Mouse (Mus musculus) midbrain, postnatal 0 days (tissue): Measurements from ENCODE around the gene Ets2. TPM values are rescaled to one million over a fixed set of nuclear protein-coding genes. Genes with fewer than 3 reads are reported as not detected.

ENCODE experiments used
- ATAC-seq: fragments of 200-750 bp; cut with Nextera tagmentation; 2 replicates; pipeline ENCODE4 v1.8.0; 2017; ENCODE audit warnings: moderate number of reproducible peaks, mild to moderate bottlenecking, moderate TSS enrichment, moderate library complexity; ENCODE audit not compliant: low FRiP score
- DNase-seq: peaks from one replicate; pipeline ENCODE4 v3.0.0-alpha.2; 2015; ENCODE audit warnings: low spot score
- H3K27ac ChIP-seq: fragments of 300-500 bp; sonication (generic); 2 replicates; pipeline ENCODE4 v1.5.1; 2014; ENCODE audit warnings: low read depth, mild to moderate bottlenecking, low read length, mixed read lengths
- H3K27me3 ChIP-seq: fragments of 300-500 bp; sonication (generic); 2 replicates; pipeline ENCODE4 v1.6.1; 2014; ENCODE audit warnings: low read length, control low read depth, mixed read lengths; ENCODE audit not compliant: insufficient read depth
- H3K36me3 ChIP-seq: fragments of 300-500 bp; sonication (generic); 2 replicates; pipeline ENCODE4 v1.6.1; 2014; ENCODE audit warnings: low read length, control low read depth, mixed read lengths; ENCODE audit not compliant: insufficient read depth
- H3K4me1 ChIP-seq: fragments of 300-500 bp; sonication (generic); 2 replicates; pipeline ENCODE4 v1.6.1; 2014; ENCODE audit warnings: mild to moderate bottlenecking, control low read depth, antibody characterized with exemption, low read length, mixed read lengths; ENCODE audit not compliant: insufficient read depth
- H3K4me2 ChIP-seq: fragments of 300-500 bp; sonication (generic); 2 replicates; pipeline ENCODE4 v1.6.1; 2014; ENCODE audit warnings: low read depth, mild to moderate bottlenecking, low read length, mixed read lengths; ENCODE audit not compliant: poor library complexity, severe bottlenecking
- H3K4me3 ChIP-seq: fragments of 300-500 bp; sonication (generic); 2 replicates; pipeline ENCODE4 v1.5.1; 2014; ENCODE audit warnings: low read depth, mild to moderate bottlenecking, low read length, moderate library complexity
- H3K9ac ChIP-seq: fragments of 300-500 bp; sonication (generic); replicated peaks from 2 replicates; pipeline ENCODE4 v1.6.1; 2014; ENCODE audit warnings: mild to moderate bottlenecking, low read length, moderate library complexity, mixed read lengths; ENCODE audit not compliant: poor library complexity, severe bottlenecking
- H3K9me3 ChIP-seq: fragments of 300-500 bp; sonication (generic); 2 replicates; pipeline ENCODE4 v1.6.1; 2016; ENCODE audit warnings: low read length, control low read depth
- CTCF ChIP-seq: IDR thresholded peaks from 2 replicates; pipeline ENCODE4 v1.5.1; 2016; ENCODE audit warnings: antibody characterized with exemption, mild to moderate bottlenecking
- WGBS: fragments of 180-500 bp; shearing (Covaris S2); extraction: QIAGEN DNeasy Blood & Tissue Kit; methylation state at CpG from one replicate; pipeline ENCODE4 v1.1.7; 2014; 5-methylcytosine and 5-hydroxymethylcytosine counted together
- polyA plus RNA-seq: library from polyadenylated mRNA; unstranded; fragments of >200 nt; fragmentation: Nextera tagmentation; extraction: Ambion mirVana; gene quantifications from 2 replicates; pipeline ENCODE4 v1.2.1, GENCODE M21; 2015
- total RNA-seq: library from RNA; depleted of rRNA; stranded (reverse); fragments of >200 nt; gene quantifications from 2 replicates; pipeline ENCODE4 v1.2.3, GENCODE M21; 2014

The Ets2 gene
- total and polyA plus RNA-seq, 2 experiments from 2014 or later: 16.5 to 19.0 TPM

- Histone ChIP-seq H3K9me3 (no peaks in the 10 kb centered on the region), H3K9ac (no peak overlapping the region), H3K4me2 (no peak overlapping the region), H3K27me3 (no peaks in the 10 kb centered on the region), H3K27ac (no peak overlapping the region), H3K36me3 (no peaks in the 10 kb centered on the region), H3K4me1 (no peaks in the 10 kb centered on the region), H3K4me3 (no peak overlapping the region)
- DNase-seq (peak; percentile 18), ATAC-seq (no peak)
- 57% methylated on average over 19 of the region's 19 CpGs for WGBS
- TF ChIP-seq CTCF: no peak
These were observed 33.5 kb upstream of the Ets2 start for GRCm38 (mm10) chr16:95668151-95668993.

GRCm38 (mm10) chr16:95674452-95674921 lies 27.4 kb upstream of the Ets2 start:
- Histone ChIP-seq H3K9me3 (no peaks in the 10 kb centered on the region), H3K27ac (no peak overlapping the region), H3K4me1 (no peaks in the 10 kb centered on the region), H3K4me2 (no peak overlapping the region), H3K9ac (no peak overlapping the region), H3K27me3 (no peaks in the 10 kb centered on the region), H3K4me3 (no peak overlapping the region), H3K36me3 (no peaks in the 10 kb centered on the region)
- no peak for ATAC-seq
- no peak for TF ChIP-seq CTCF
- no peak for DNase-seq
- WGBS: 46% methylated on average over 5 of the region's 5 CpGs

- WGBS: 73% methylated on average over 11 of the region's 11 CpGs
- no peak overlapping the region for H3K9ac ChIP-seq
- no peak overlapping the region for H3K27ac ChIP-seq
- no peaks in the 10 kb centered on the region for H3K9me3 ChIP-seq
- ATAC-seq (no peak), DNase-seq (no peak)
- no peak overlapping the region for H3K4me3 ChIP-seq
- no peaks in the 10 kb centered on the region for H3K27me3 ChIP-seq
- no peaks in the 10 kb centered on the region for H3K36me3 ChIP-seq
- H3K4me2 ChIP-seq: no peak overlapping the region
- TF ChIP-seq CTCF: no peak
- H3K4me1 ChIP-seq: no peaks in the 10 kb centered on the region
These were observed 26.7 kb upstream of the Ets2 start for GRCm38 (mm10) chr16:95675212-95675611.

- no peak overlapping the region for H3K4me3 ChIP-seq
- 84% methylated on average over 3 of the region's 3 CpGs for WGBS
- H3K27ac ChIP-seq: no peak overlapping the region
- no peak for DNase-seq
- TF ChIP-seq CTCF: no peak
- ATAC-seq: no peak
- H3K4me1 ChIP-seq: no peaks in the 10 kb centered on the region
- H3K27me3 ChIP-seq: no peaks in the 10 kb centered on the region
- no peak overlapping the region for H3K4me2 ChIP-seq
- H3K9me3 ChIP-seq: no peaks in the 10 kb centered on the region
- H3K9ac ChIP-seq: no peak overlapping the region
- no peaks in the 10 kb centered on the region for H3K36me3 ChIP-seq
These were observed 25.2 kb upstream of the Ets2 start for GRCm38 (mm10) chr16:95676668-95677067.

- H3K27ac ChIP-seq: no peak overlapping the region
- H3K9me3 ChIP-seq: no peaks in the 10 kb centered on the region
- DNase-seq (no peak), ATAC-seq (no peak)
- no peak overlapping the region for H3K4me3 ChIP-seq
- no peaks in the 10 kb centered on the region for H3K4me1 ChIP-seq
- no peak overlapping the region for H3K4me2 ChIP-seq
- H3K27me3 ChIP-seq: no peaks in the 10 kb centered on the region
- H3K9ac ChIP-seq: no peak overlapping the region
- WGBS: 91% methylated on average over 6 of the region's 6 CpGs
- TF ChIP-seq CTCF: no peak
- H3K36me3 ChIP-seq: no peaks in the 10 kb centered on the region
These were observed 19.4 kb upstream of the Ets2 start for GRCm38 (mm10) chr16:95682431-95682892.

GRCm38 (mm10) chr16:95685807-95686206 lies 16.1 kb upstream of the Ets2 start:
- Histone ChIP-seq H3K4me2 (no peak overlapping the region), H3K36me3 (no peaks in the 10 kb centered on the region), H3K9ac (no peak overlapping the region), H3K27me3 (no peaks in the 10 kb centered on the region), H3K9me3 (no peaks in the 10 kb centered on the region), H3K27ac (no peak overlapping the region), H3K4me3 (no peak overlapping the region), H3K4me1 (no peaks in the 10 kb centered on the region)
- ATAC-seq (no peak), DNase-seq (no peak)
- WGBS: 84% methylated on average over 2 of the region's 2 CpGs
- TF ChIP-seq CTCF: no peak
